Mouse (Mus musculus): Measurements from ENCODE around the gene Mrto4.

GRCm38 (mm10) chr4:139381452-139381845 is 29.1 kb upstream of the Mrto4 start:
- TF ChIP-seq HCFC1 (IDR thresholded peaks at IDR 0.05; ENCODE audit: borderline replicate concordance, insufficient read depth, low read length) (no peak), CHD2 (IDR thresholded peaks at IDR 0.05; ENCODE audit: low read depth, low read length) (no peak), ZNF384 (IDR thresholded peaks at IDR 0.05; ENCODE audit: low read depth, low read length) (no peak), MAFK (IDR thresholded peaks at IDR 0.05; ENCODE audit: insufficient read depth, low read depth, low read length) (no peak), ZC3H11A (IDR thresholded peaks at IDR 0.05; ENCODE audit: borderline replicate concordance, low read depth, low read length) (no peak)

Measured in ES-E14 (cell line).